Mouse (Mus musculus) liver, adult 2 months (tissue): ENCODE measurements at regions not wholly inside any gene's neighbourhood (a gene's known extent, or its start where the extent isn't known, plus 50 kb on each side); places are given as distances from the start of the nearest gene placed in this dataset.
A peak's percentile ranks its signal among the peaks of the same experiment; 100 is the strongest.

Experiments used
- DNase-seq: peaks from one replicate; pipeline ENCODE4 v3.0.0-alpha.2; 2011; ENCODE audit warnings: low read depth, low spot score; ENCODE audit errors: extremely low read depth
- H3K27ac ChIP-seq: fragments of 200-500 bp; replicated peaks from 2 replicates; pipeline ENCODE4 v1.5.1; 2012; ENCODE audit warnings: low read depth, mild to moderate bottlenecking, control low read depth, inconsistent platforms, low read length; ENCODE audit not compliant: insufficient read depth
- H3K27me3 ChIP-seq: fragments of 200-500 bp; 2 replicates; pipeline ENCODE4 v1.6.1; 2012; ENCODE audit warnings: mild to moderate bottlenecking, moderate library complexity, low read length, inconsistent platforms; ENCODE audit not compliant: control insufficient read depth, insufficient read depth
- H3K36me3 ChIP-seq: fragments of 200-500 bp; 2 replicates; pipeline ENCODE4 v1.6.1; 2012; ENCODE audit warnings: low read length, inconsistent platforms; ENCODE audit not compliant: control insufficient read depth, insufficient read depth
- H3K4me1 ChIP-seq: fragments of 200-500 bp; 2 replicates; pipeline ENCODE4 v1.6.1; 2011; ENCODE audit warnings: low read length; ENCODE audit not compliant: control insufficient read depth, insufficient read depth
- H3K4me3 ChIP-seq: fragments of 200-500 bp; 2 replicates; pipeline ENCODE4 v1.5.1; 2011; ENCODE audit warnings: low read depth, mild to moderate bottlenecking, control low read depth, low read length, moderate library complexity; ENCODE audit not compliant: insufficient read depth
- H3K79me2 ChIP-seq: fragments of 200-500 bp; 2 replicates; pipeline ENCODE4 v1.6.1; 2012; ENCODE audit warnings: inconsistent platforms, mild to moderate bottlenecking, low read length, moderate library complexity; ENCODE audit not compliant: control insufficient read depth, insufficient read depth
- H3K9ac ChIP-seq: fragments of 200-500 bp; 2 replicates; pipeline ENCODE4 v1.6.1; 2012; ENCODE audit warnings: low read depth, mild to moderate bottlenecking, control low read depth, inconsistent platforms, low read length
- CTCF ChIP-seq: fragments of 200-500 bp; IDR thresholded peaks from 2 replicates; pipeline ENCODE4 v1.5.1; 2011; ENCODE audit warnings: low read depth, low read length, control low read depth
- POLR2A ChIP-seq: fragments of 200-500 bp; IDR thresholded peaks from 2 replicates; pipeline ENCODE4 v1.6.1; 2011; ENCODE audit warnings: low read length, control low read depth; ENCODE audit not compliant: insufficient read depth; ENCODE audit errors: extremely low read depth
- WGBS: fragments of 180-500 bp; shearing (Covaris S2); methylation state at CpG from one replicate; pipeline ENCODE4 v1.1.7; 2018; 5-methylcytosine and 5-hydroxymethylcytosine counted together

DNA sequence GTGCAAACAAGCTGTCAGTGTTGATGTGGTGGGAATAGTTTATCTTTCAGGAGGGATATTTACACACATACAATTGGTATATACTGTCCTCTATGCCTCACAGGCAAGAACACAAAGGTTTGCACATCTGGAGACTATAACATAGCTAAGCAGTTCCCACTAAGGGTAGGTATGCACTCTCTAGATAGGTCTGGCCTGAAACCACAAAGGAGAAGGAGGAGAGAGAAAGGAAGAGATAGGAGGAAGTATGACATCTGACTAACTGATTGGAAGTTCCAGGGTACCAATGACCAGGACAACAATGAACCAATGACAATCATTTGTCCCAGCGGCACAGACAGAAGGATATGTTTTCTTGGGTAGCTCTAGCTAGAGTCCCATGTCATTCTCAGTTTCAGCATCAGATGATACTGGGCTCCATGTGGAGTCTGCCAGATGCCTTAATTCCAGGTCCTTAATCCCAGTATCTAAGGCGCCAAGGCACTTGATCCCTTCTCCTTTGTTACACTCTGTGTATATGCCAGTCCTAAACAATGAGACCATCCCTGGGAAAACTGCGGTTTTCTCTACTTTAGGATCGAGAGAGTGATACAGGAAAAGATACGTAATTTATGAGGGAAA, 168.5 kb downstream of the Cd83 start:
- DNase-seq, result no peak
- TF ChIP-seq POLR2A (no peak), CTCF (no peak)
- Histone ChIP-seq H3K9ac (no peak overlapping the region), H3K36me3 (no peaks in the 10 kb centered on the region), H3K4me3 (no peak overlapping the region), H3K27me3 (no peaks in the 10 kb centered on the region), H3K4me1 (peaks cover 4% of the 10 kb centered on the region; the same call in 1 of the 2 replicates), H3K79me2 (no peaks in the 10 kb centered on the region), H3K27ac (no peak overlapping the region)
- WGBS, result 94% methylated on average over 5 of the region's 5 CpGs

DNA sequence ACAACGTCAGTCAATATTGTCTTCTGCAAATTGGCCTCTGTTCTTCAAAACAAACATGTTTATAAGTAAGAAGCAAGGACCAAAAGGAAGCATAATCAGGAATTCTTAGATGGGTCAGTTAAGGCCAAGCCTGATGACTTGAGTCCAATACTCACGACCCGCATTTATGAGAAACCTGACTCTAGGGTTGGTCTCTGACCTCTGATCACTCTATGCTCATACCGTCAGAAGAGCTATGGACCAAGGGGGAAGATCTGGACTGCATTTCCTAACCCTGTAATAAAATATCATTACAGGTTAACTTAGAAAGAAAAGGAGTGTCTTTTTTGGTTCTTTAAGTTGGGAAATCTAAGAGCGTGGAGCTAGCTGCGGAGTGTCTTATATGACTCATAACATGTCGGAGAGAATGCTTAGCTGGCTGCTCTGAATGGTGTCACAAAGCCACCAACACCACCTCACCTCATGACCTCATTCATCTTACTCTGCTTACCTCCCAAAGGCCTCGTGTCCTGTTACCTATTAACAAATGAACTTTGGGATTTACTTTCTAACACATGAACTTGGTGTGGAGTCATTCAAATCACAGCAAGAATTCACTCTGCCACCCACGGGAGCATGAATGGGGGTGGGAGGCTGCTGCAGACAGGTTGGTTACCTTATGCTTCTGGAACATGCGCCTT, 170.3 kb downstream of the Cd83 start:
- H3K9ac ChIP-seq, result no peak overlapping the region
- no peaks in the 10 kb centered on the region for H3K79me2 ChIP-seq
- no peak for TF ChIP-seq POLR2A
- peaks cover 4% of the 10 kb centered on the region; the same call in 1 of the 2 replicates for H3K4me1 ChIP-seq
- H3K27me3 ChIP-seq, result no peaks in the 10 kb centered on the region
- no peaks in the 10 kb centered on the region for H3K36me3 ChIP-seq
- WGBS, result 36% methylated on average over 10 of the region's 10 CpGs
- peak; percentile 95 for DNase-seq
- no peak overlapping the region for H3K27ac ChIP-seq
- H3K4me3 ChIP-seq, result no peak overlapping the region

DNA sequence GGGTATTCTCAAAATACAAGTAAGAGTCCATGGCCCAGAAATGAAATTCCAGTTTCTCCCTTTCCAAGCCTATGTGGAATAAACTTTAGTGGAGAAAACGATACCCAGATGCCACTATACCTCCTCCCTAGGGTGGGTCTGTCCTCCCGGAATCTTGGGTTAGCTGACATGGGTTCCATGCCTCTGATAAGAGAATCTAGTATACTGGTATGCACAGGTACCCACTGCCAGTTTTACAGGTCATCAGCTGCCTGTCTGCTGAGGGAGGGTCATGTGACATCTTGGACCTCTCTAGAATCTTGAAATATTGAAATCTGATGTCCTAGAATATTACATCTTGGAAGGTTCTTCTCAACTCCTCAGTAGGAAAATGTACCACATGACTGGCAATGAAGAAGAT, 172.5 kb downstream of the Cd83 start:
- H3K27me3 ChIP-seq, result no peaks in the 10 kb centered on the region
- TF ChIP-seq CTCF, result no peak
- TF ChIP-seq POLR2A, result no peak
- no peak overlapping the region for H3K4me3 ChIP-seq
- no peaks in the 10 kb centered on the region for H3K36me3 ChIP-seq
- peaks cover 4% of the 10 kb centered on the region; the same call in 1 of the 2 replicates for H3K4me1 ChIP-seq
- no peak for DNase-seq
- H3K27ac ChIP-seq, result no peak overlapping the region
- H3K9ac ChIP-seq, result no peak overlapping the region
- no peaks in the 10 kb centered on the region for H3K79me2 ChIP-seq
- 99% methylated on average over 2 of the region's 2 CpGs for WGBS

DNA sequence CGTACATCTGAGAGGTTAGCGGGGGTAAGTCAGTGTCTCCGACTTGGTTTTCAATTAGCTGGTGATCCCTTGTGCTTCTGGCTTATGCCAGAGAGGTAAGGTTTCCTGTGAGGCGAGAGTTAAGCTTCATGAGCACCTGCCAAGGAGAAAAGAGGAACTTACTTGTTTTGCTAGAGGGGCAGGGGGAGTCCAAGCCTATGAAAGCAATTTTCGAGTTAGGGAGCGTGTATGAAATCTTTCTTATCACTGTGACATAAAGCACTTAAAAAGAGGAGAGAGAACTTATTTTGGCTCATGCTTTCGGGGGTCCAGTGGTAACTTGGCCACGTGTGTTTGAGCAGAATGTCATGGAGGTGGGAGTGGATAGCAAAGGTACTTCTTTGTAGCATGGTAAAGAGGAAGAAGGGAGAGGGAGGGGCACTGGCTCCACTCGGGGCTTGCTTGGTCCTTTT, 174.6 kb downstream of the Cd83 start:
- no peaks in the 10 kb centered on the region for H3K27me3 ChIP-seq
- 71% methylated on average over 9 of the region's 9 CpGs for WGBS
- H3K79me2 ChIP-seq, result no peaks in the 10 kb centered on the region
- TF ChIP-seq POLR2A, result no peak
- TF ChIP-seq CTCF, result no peak
- no peak for DNase-seq
- no peak overlapping the region for H3K9ac ChIP-seq
- H3K36me3 ChIP-seq, result no peaks in the 10 kb centered on the region
- no peak overlapping the region for H3K4me3 ChIP-seq
- no peak overlapping the region for H3K27ac ChIP-seq
- peaks cover 4% of the 10 kb centered on the region; the same call in 1 of the 2 replicates for H3K4me1 ChIP-seq

DNA sequence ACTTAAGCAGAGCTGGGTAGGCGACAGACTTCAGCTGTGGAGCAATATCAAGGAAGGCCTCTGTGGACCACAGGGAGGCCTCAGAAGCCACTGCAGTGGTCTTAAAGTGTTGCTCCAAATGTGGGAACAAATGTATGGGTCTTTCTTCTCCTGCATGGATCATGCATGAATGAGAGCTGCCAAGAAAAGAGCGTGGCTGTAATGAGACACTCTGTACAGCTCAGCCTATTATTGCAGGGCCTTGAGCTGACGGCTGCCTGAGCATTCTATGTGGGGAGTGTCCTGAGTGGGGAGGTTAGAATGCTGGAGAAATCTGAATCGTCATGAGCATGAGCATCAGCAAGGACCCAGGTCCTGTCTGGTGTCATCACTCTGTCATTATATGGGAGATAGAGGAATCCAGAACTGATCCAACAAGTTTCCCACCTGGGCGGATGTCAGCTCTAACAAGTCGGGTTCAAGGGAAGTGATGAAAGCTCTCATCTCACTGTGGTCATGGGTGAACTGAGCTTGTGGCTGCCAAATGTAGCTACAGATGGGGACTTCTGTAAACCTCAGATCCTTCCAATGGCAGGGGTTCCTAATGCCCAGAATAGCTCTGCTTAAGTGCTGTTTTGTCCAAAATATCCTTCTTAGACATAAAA, 176.6 kb downstream of the Cd83 start:
- 86% methylated on average over 6 of the region's 6 CpGs for WGBS
- no peak overlapping the region for H3K4me3 ChIP-seq
- DNase-seq, result no peak

More for the DNA sequence above, 176.6 kb downstream of the Cd83 start:
- H3K4me1 ChIP-seq, result peaks cover 9% of the 10 kb centered on the region
- TF ChIP-seq CTCF, result no peak
- TF ChIP-seq POLR2A, result no peak
- H3K9ac ChIP-seq, result no peak overlapping the region
- no peaks in the 10 kb centered on the region for H3K79me2 ChIP-seq
- no peak overlapping the region for H3K27ac ChIP-seq
- no peaks in the 10 kb centered on the region for H3K27me3 ChIP-seq
- H3K36me3 ChIP-seq, result no peaks in the 10 kb centered on the region
